Mouse (Mus musculus) ES-E14 (cell line): ENCODE results near the gene Trnt1. TPM values are rescaled to one million over a fixed set of nuclear protein-coding genes. Genes with fewer than 3 reads are reported as not detected.

Experiments
- DNase-seq: peaks from one replicate; pipeline ENCODE4 v3.0.0-alpha.2; 2013; ENCODE audit warnings: low read depth, low spot score
- H3K27ac ChIP-seq: 2 replicates; pipeline ENCODE4 v1.5.1; 2012; ENCODE audit warnings: low read depth, mild to moderate bottlenecking, low read length, moderate library complexity, mixed read lengths; ENCODE audit not compliant: poor library complexity, insufficient read depth, severe bottlenecking
- H3K36me3 ChIP-seq: 2 replicates; pipeline ENCODE4 v1.6.1; 2012; ENCODE audit warnings: mild to moderate bottlenecking, low read length, moderate library complexity, mixed read lengths; ENCODE audit not compliant: control insufficient read depth, poor library complexity, insufficient read depth, severe bottlenecking
- H3K4me1 ChIP-seq, 2 experiments: fragments of 150-350 bp in 1 of 2; sonication (generic) in 1 of 2; 2 replicates each; pipeline ENCODE4 v1.6.1; 2012; ENCODE audit warnings: low read length in 2 of 2, mild to moderate bottlenecking in 1 of 2, mixed read lengths in 1 of 2; ENCODE audit not compliant: control insufficient read depth in 2 of 2, insufficient read depth in 2 of 2, poor library complexity in 1 of 2
- H3K4me3 ChIP-seq, 2 experiments: fragments of 150-350 bp in 1 of 2; sonication (generic) in 1 of 2; 2 replicates each; pipeline ENCODE4 v1.5.1; 2012; ENCODE audit warnings: low read length in 2 of 2, low read depth in 1 of 2, mild to moderate bottlenecking in 1 of 2, mixed read lengths in 1 of 2; ENCODE audit not compliant: insufficient read depth in 1 of 2, poor library complexity in 1 of 2, severe bottlenecking in 1 of 2
- H3K9ac ChIP-seq: 2 replicates; pipeline ENCODE4 v1.6.1; 2012; ENCODE audit warnings: low read depth, mild to moderate bottlenecking, low read length, mixed read lengths; ENCODE audit not compliant: poor library complexity, insufficient read depth, severe bottlenecking
- H3K9me3 ChIP-seq: fragments of 150-350 bp; sonication (generic); 2 replicates; pipeline ENCODE4 v1.6.1; 2012; ENCODE audit warnings: low read depth, mild to moderate bottlenecking, low read length; ENCODE audit not compliant: control insufficient read depth, insufficient read depth
- CHD2 ChIP-seq: IDR thresholded peaks from 2 replicates; pipeline ENCODE4 v1.6.1; 2014; ENCODE audit warnings: mild to moderate bottlenecking, low read depth, low read length, inconsistent platforms
- HCFC1 ChIP-seq: IDR thresholded peaks from 2 replicates; pipeline ENCODE4 v1.6.1; 2012; ENCODE audit warnings: low read length, inconsistent platforms, borderline replicate concordance; ENCODE audit not compliant: insufficient read depth
- MAFK ChIP-seq: IDR thresholded peaks from 2 replicates; pipeline ENCODE4 v1.6.1; 2014; ENCODE audit warnings: mild to moderate bottlenecking, low read depth, low read length, inconsistent platforms; ENCODE audit not compliant: insufficient read depth
- ZC3H11A ChIP-seq: IDR thresholded peaks from 2 replicates; pipeline ENCODE4 v1.6.1; 2012; ENCODE audit warnings: low read depth, mild to moderate bottlenecking, inconsistent platforms, low read length, borderline replicate concordance
- ZNF384 ChIP-seq: IDR thresholded peaks from 2 replicates; pipeline ENCODE4 v1.6.1; 2012; ENCODE audit warnings: low read depth, low read length, inconsistent platforms
- in situ Hi-C, 2 experiments: fragments of 600-800 bp; cut with MboI; formaldehyde crosslinking; loops; one replicate each; pipeline ENCODE4 v1.15.1; 2025; ENCODE audit warnings: low sequenced_read_pairs in 2 of 2, inconsistent platforms in 1 of 2; ENCODE audit not compliant: unreplicated experiment in 2 of 2
- total RNA-seq: library from RNA; depleted of rRNA; stranded (reverse); fragments of 300-350 nt; gene quantifications from 2 replicates; pipeline ENCODE4 v1.2.3, GENCODE M21; 2012

Gene Trnt1
- total RNA-seq, 1 experiment, result 72.9 TPM

GRCm38 (mm10) chr6:106750291-106750690 lies 18.6 kb upstream of the Trnt1 start:
- no peaks in the 10 kb centered on the region for H3K36me3 ChIP-seq
- DNase-seq, result no peak
- no peaks in the 10 kb centered on the region for H3K9me3 ChIP-seq
- no peaks in the 10 kb centered on the region for H3K4me1 ChIP-seq
- H3K27ac ChIP-seq, result no peak overlapping the region
- no peak overlapping the region for H3K9ac ChIP-seq
- TF ChIP-seq HCFC1, result no peak
- no peak for TF ChIP-seq MAFK
- TF ChIP-seq CHD2, result no peak
- TF ChIP-seq ZC3H11A, result no peak
- TF ChIP-seq ZNF384, result no peak
- H3K4me3 ChIP-seq, result no peak overlapping the region
- in situ Hi-C loops, result no loop called here

GRCm38 (mm10) chr6:106758299-106758698 lies 10.6 kb upstream of the Trnt1 start:
- no peak overlapping the region for H3K27ac ChIP-seq
- no peaks in the 10 kb centered on the region for H3K36me3 ChIP-seq
- no peaks in the 10 kb centered on the region for H3K4me1 ChIP-seq
- H3K9ac ChIP-seq, result no peak overlapping the region
- no peak for DNase-seq
- in situ Hi-C loops, result no loop called here
- no peak overlapping the region for H3K4me3 ChIP-seq
- TF ChIP-seq HCFC1, result no peak
- no peak for TF ChIP-seq MAFK
- H3K9me3 ChIP-seq, result no peaks in the 10 kb centered on the region

- H3K36me3 ChIP-seq, result no peaks in the 10 kb centered on the region
- DNase-seq, result no peak
- no peak overlapping the region for H3K4me3 ChIP-seq
- no peak overlapping the region for H3K9ac ChIP-seq
- in situ Hi-C loops, result no loop called here
- no peak for TF ChIP-seq HCFC1
- no peak for TF ChIP-seq ZNF384
- TF ChIP-seq ZC3H11A, result no peak
- TF ChIP-seq MAFK, result no peak
- TF ChIP-seq CHD2, result no peak
- H3K4me1 ChIP-seq, result no peaks in the 10 kb centered on the region
- H3K27ac ChIP-seq, result no peak overlapping the region
- no peaks in the 10 kb centered on the region for H3K9me3 ChIP-seq
These were observed 8.3 kb upstream of the Trnt1 start for GRCm38 (mm10) chr6:106760473-106761218.

- Histone ChIP-seq H3K4me3 (no peak overlapping the region), H3K27ac (no peak overlapping the region), H3K36me3 (no peaks in the 10 kb centered on the region), H3K9me3 (no peaks in the 10 kb centered on the region), H3K4me1 (no peaks in the 10 kb centered on the region), H3K9ac (no peak overlapping the region)
- in situ Hi-C loops, result no loop called here
- TF ChIP-seq MAFK (no peak), HCFC1 (no peak), ZNF384 (no peak), CHD2 (no peak), ZC3H11A (no peak)
- no peak for DNase-seq
These were observed 7.4 kb upstream of the Trnt1 start for GRCm38 (mm10) chr6:106761486-106761885.

GRCm38 (mm10) chr6:106765892-106766291 lies 3.0 kb upstream of the Trnt1 start:
- Histone ChIP-seq H3K9ac (no peak overlapping the region), H3K36me3 (no peaks in the 10 kb centered on the region; the same call in 1 of the 2 replicates), H3K27ac (no peak overlapping the region), H3K9me3 (no peaks in the 10 kb centered on the region), H3K4me1 (peaks cover 0 to 2% of the 10 kb centered on the region in 2 experiments; a peak in 1 of 4 replicates), H3K4me3 (no peak overlapping the region)
- TF ChIP-seq HCFC1, result no peak
- no peak for TF ChIP-seq ZC3H11A
- TF ChIP-seq ZNF384, result no peak
- TF ChIP-seq CHD2, result no peak
- TF ChIP-seq MAFK, result no peak
- in situ Hi-C loops, result no loop called here
- DNase-seq, result no peak
